Mouse (Mus musculus) cerebellum, postnatal 4 days (tissue): ENCODE data around the gene St8sia6.

Experiments used
- DNase-seq, 2 experiments: peaks; one replicate each; pipeline ENCODE4 v3.0.0; 2022; ENCODE audit warnings: low spot score in 2 of 2, mixed read lengths in 1 of 2

Gene St8sia6

GRCm38 (mm10) chr2:13767532-13768411 is 26.1 kb downstream of the St8sia6 start:
- DNase-seq = no peak

GRCm38 (mm10) chr2:13760366-13760765 is 33.5 kb downstream of the St8sia6 start:
- DNase-seq = no peak

GRCm38 (mm10) chr2:13757412-13757811 is 36.5 kb downstream of the St8sia6 start:
- DNase-seq = no peak

GRCm38 (mm10) chr2:13755733-13756132 is 38.1 kb downstream of the St8sia6 start:
- no peak for DNase-seq

- no peak for DNase-seq
Observed at GRCm38 (mm10) chr2:13751691-13752090, 42.2 kb downstream of the St8sia6 start.

- DNase-seq = no peak
Observed at GRCm38 (mm10) chr2:13750777-13751176, 43.1 kb downstream of the St8sia6 start.

GRCm38 (mm10) chr2:13750089-13750488 is 43.8 kb downstream of the St8sia6 start:
- no peak for DNase-seq

GRCm38 (mm10) chr2:13749176-13749575 is 44.7 kb downstream of the St8sia6 start:
- no peak for DNase-seq

- DNase-seq = no peak
Observed at GRCm38 (mm10) chr2:13747576-13747975, 46.3 kb downstream of the St8sia6 start.

- no peak for DNase-seq
Observed at GRCm38 (mm10) chr2:13746023-13746422, 47.8 kb downstream of the St8sia6 start.

GRCm38 (mm10) chr2:13738704-13739103 is 55.2 kb downstream of the St8sia6 start:
- DNase-seq = no peak

- DNase-seq = no peak
Observed at GRCm38 (mm10) chr2:13727901-13728300, 66.0 kb downstream of the St8sia6 start.

GRCm38 (mm10) chr2:13725592-13725991 is 68.3 kb downstream of the St8sia6 start:
- no peak for DNase-seq

- DNase-seq = no peak
Observed at GRCm38 (mm10) chr2:13722241-13722640, 71.6 kb downstream of the St8sia6 start.

- no peak for DNase-seq
Observed at GRCm38 (mm10) chr2:13718628-13719185, 75.2 kb downstream of the St8sia6 start.

- DNase-seq = no peak
Observed at GRCm38 (mm10) chr2:13708785-13709184, 85.1 kb downstream of the St8sia6 start.

GRCm38 (mm10) chr2:13697514-13697913 is 96.3 kb downstream of the St8sia6 start:
- DNase-seq = no peak

GRCm38 (mm10) chr2:13694417-13694816 is 99.4 kb downstream of the St8sia6 start:
- DNase-seq = no peak

GRCm38 (mm10) chr2:13684380-13684779 is 109.5 kb downstream of the St8sia6 start:
- no peak for DNase-seq

GRCm38 (mm10) chr2:13683205-13683570 is 110.7 kb downstream of the St8sia6 start:
- DNase-seq = no peak

- DNase-seq = peak in 1 of 2 experiments; percentile 55
Observed at GRCm38 (mm10) chr2:13682488-13683204, 111.2 kb downstream of the St8sia6 start.

GRCm38 (mm10) chr2:13672946-13673345 is 120.9 kb downstream of the St8sia6 start:
- DNase-seq = peak in 1 of 2 experiments; percentile 17

GRCm38 (mm10) chr2:13672426-13672825 is 121.4 kb downstream of the St8sia6 start:
- no peak for DNase-seq
